Mouse (Mus musculus): Measurements from ENCODE around the gene Spef2. TPM values are rescaled to one million over a fixed set of nuclear protein-coding genes. Genes with fewer than 3 reads are reported as not detected.
"Not testable (repeated sequence)": the region's sequence is repeated elsewhere in the genome, so short reads cannot be mapped to it uniquely, and the experiment has no call there.

Gene Spef2
- polyA plus RNA-seq, 1 experiment from 2014 or later, result 2.0 TPM

GRCm38 (mm10) chr15:9571896-9572295 lies 176.8 kb downstream of the Spef2 start:
- Histone ChIP-seq H3K27me3 (replicated peaks; ENCODE audit: control insufficient read depth, insufficient read depth, low read length) (no peaks in the 10 kb centered on the region), H3K4me1 (ENCODE audit: control insufficient read depth, insufficient read depth, low read depth, low read length) (no peaks in the 10 kb centered on the region), H3K4me2 (ENCODE audit: low read length) (no peak overlapping the region), H3K9me3 (ENCODE audit: control insufficient read depth, low read length) (no peaks in the 10 kb centered on the region), H3K9ac (ENCODE audit: low read depth, low read length) (no peak overlapping the region), H3K36me3 (ENCODE audit: control insufficient read depth, insufficient read depth, low read length) (no peaks in the 10 kb centered on the region), H3K27ac (ENCODE audit: low read depth, low read length) (no peak overlapping the region), H3K4me3 (ENCODE audit: low read length) (no peak overlapping the region)
- 91% methylated on average over 2 of the region's 2 CpGs for WGBS
- ATAC-seq, result no peak

DNA sequence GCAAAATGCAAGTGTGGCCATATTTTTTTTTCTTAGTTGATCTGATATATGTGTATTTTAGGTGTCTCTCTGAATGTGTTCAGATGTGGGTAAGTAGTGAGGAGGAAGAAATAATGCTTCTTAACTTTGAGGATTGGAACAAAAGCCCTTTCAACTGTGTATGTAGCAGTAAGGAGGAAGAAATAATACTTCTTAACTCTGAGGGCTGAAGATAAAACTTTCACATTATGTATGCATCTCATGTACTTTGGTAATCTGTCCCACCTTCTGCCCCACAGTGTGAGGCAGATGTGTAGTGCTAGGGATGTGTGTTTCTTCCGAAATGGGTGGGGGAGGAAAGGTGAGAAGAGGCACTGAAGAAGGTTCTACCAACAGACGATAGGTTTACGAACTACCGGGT lies 181.4 kb downstream of the Spef2 start:
- Histone ChIP-seq H3K9ac (ENCODE audit: low read depth, low read length) (no peak overlapping the region), H3K36me3 (ENCODE audit: control insufficient read depth, insufficient read depth, low read length) (no peaks in the 10 kb centered on the region), H3K4me3 (ENCODE audit: low read length) (no peak overlapping the region), H3K4me2 (ENCODE audit: low read length) (no peak overlapping the region), H3K27ac (ENCODE audit: low read depth, low read length) (no peak overlapping the region), H3K4me1 (ENCODE audit: control insufficient read depth, insufficient read depth, low read depth, low read length) (no peaks in the 10 kb centered on the region), H3K9me3 (ENCODE audit: control insufficient read depth, low read length) (no peaks in the 10 kb centered on the region), H3K27me3 (replicated peaks; ENCODE audit: control insufficient read depth, insufficient read depth, low read length) (no peaks in the 10 kb centered on the region)
- 94% methylated on average over 4 of the region's 4 CpGs for WGBS
- ATAC-seq, result no peak

DNA sequence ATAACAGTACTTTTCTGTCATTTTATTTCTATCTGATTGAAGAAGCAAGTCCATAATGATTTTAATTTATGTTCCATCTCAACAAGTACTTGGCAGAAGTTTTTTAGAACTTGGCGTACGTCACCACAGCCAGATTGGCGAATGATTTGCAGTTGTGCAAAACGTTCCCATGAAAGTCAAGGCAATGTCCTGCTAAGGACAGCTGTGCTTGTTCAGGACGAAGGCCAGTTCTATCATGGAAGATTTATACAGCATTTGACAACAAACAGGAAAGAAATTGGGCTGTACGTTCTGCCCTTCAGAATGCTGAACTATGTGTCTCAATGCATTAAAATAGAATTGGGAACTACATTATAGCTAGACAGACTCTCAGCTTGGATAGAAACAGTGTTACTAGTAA lies 183.3 kb downstream of the Spef2 start:
- no peak overlapping the region for H3K9ac ChIP-seq (ENCODE audit: low read depth, low read length)
- no peaks in the 10 kb centered on the region for H3K27me3 ChIP-seq (replicated peaks; ENCODE audit: control insufficient read depth, insufficient read depth, low read length)
- 77% methylated on average over 6 of the region's 6 CpGs for WGBS
- H3K4me1 ChIP-seq (ENCODE audit: control insufficient read depth, insufficient read depth, low read depth, low read length), result no peaks in the 10 kb centered on the region
- H3K27ac ChIP-seq (ENCODE audit: low read depth, low read length), result no peak overlapping the region
- H3K4me3 ChIP-seq (ENCODE audit: low read length), result no peak overlapping the region
- H3K36me3 ChIP-seq (ENCODE audit: control insufficient read depth, insufficient read depth, low read length), result no peaks in the 10 kb centered on the region
- no peaks in the 10 kb centered on the region for H3K9me3 ChIP-seq (ENCODE audit: control insufficient read depth, low read length)
- ATAC-seq, result no peak
- H3K4me2 ChIP-seq (ENCODE audit: low read length), result no peak overlapping the region

DNA sequence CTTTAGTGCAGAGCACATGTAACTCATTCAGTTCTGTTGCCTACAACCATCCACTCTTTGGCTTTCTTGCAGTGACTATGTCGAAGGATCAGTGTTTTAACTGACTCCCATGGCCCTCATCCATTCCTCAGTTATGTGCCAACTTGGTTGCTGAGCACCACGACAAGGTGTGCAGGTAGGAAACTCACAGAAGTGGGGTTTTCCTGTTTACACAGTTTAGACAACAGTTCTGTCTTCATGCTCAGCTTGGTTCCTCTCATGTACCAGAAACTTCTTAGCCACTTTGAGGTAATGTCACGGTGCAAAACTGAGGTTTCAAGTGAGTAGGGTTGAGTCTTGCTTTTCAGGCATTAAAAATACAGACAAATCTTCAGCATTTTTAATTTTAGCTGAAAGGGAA lies 184.5 kb downstream of the Spef2 start:
- Histone ChIP-seq H3K9me3 (ENCODE audit: control insufficient read depth, low read length) (no peaks in the 10 kb centered on the region), H3K36me3 (ENCODE audit: control insufficient read depth, insufficient read depth, low read length) (no peaks in the 10 kb centered on the region), H3K4me1 (ENCODE audit: control insufficient read depth, insufficient read depth, low read depth, low read length) (no peaks in the 10 kb centered on the region), H3K27me3 (replicated peaks; ENCODE audit: control insufficient read depth, insufficient read depth, low read length) (no peaks in the 10 kb centered on the region), H3K4me3 (ENCODE audit: low read length) (no peak overlapping the region), H3K27ac (ENCODE audit: low read depth, low read length) (no peak overlapping the region), H3K4me2 (ENCODE audit: low read length) (no peak overlapping the region), H3K9ac (ENCODE audit: low read depth, low read length) (no peak overlapping the region)
- 79% methylated on average over 3 of the region's 3 CpGs for WGBS
- ATAC-seq, result no peak

DNA sequence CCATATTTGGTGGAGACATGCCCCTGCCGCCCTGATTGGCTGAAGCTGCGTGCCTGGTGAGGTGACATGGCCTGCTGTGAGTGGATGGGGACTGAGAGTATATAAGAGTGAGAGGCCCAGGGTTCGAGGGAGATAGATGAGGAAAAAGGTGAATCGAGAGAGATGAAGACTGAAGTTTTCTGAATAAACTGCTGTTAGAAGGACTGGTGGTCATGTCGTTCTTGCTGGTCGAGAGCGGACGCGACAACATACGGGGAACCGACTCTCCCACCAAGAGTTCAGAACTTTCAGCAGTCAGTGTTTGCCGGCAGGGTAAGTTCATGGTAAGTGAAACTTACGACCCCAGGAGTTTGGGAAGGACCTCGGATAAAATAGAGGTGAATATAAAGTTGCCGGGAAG lies 191.4 kb downstream of the Spef2 start:
- not testable (repeated sequence) for H3K4me2 ChIP-seq (ENCODE audit: low read length); H3K9ac ChIP-seq (ENCODE audit: low read depth, low read length); H3K36me3 ChIP-seq (ENCODE audit: control insufficient read depth, insufficient read depth, low read length); ATAC-seq; H3K27ac ChIP-seq (ENCODE audit: low read depth, low read length); H3K27me3 ChIP-seq (replicated peaks; ENCODE audit: control insufficient read depth, insufficient read depth, low read length); H3K9me3 ChIP-seq (ENCODE audit: control insufficient read depth, low read length); H3K4me1 ChIP-seq (ENCODE audit: control insufficient read depth, insufficient read depth, low read depth, low read length); H3K4me3 ChIP-seq (ENCODE audit: low read length)
- 91% methylated on average over 14 of the region's 15 CpGs for WGBS

DNA sequence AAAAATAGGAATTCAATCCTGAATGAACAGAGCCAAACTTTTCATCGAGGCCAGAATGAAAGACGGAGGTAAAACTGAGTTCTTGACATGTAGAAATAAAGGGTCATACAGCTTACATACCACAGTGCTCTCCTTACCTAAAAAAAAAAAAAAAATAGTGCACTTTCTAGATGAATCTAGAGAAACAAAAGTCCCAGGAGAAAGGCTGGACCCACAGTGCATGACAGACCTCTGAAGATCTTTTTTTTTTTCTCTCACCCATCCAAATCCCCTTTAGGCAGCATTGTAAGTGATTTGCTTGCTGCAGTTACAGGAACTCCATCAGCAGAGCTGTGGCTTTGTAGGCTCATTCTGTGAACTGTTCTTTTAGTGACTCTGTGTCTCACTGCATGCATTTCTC lies 199.7 kb downstream of the Spef2 start:
- Histone ChIP-seq H3K9ac (ENCODE audit: low read depth, low read length) (no peak overlapping the region), H3K27me3 (replicated peaks; ENCODE audit: control insufficient read depth, insufficient read depth, low read length) (no peaks in the 10 kb centered on the region), H3K4me2 (ENCODE audit: low read length) (no peak overlapping the region), H3K4me1 (ENCODE audit: control insufficient read depth, insufficient read depth, low read depth, low read length) (no peaks in the 10 kb centered on the region), H3K27ac (ENCODE audit: low read depth, low read length) (no peak overlapping the region), H3K4me3 (ENCODE audit: low read length) (no peak overlapping the region), H3K36me3 (ENCODE audit: control insufficient read depth, insufficient read depth, low read length) (no peaks in the 10 kb centered on the region), H3K9me3 (ENCODE audit: control insufficient read depth, low read length) (no peaks in the 10 kb centered on the region)
- 91% methylated on average over 2 of the region's 2 CpGs for WGBS
- ATAC-seq, result no peak

DNA sequence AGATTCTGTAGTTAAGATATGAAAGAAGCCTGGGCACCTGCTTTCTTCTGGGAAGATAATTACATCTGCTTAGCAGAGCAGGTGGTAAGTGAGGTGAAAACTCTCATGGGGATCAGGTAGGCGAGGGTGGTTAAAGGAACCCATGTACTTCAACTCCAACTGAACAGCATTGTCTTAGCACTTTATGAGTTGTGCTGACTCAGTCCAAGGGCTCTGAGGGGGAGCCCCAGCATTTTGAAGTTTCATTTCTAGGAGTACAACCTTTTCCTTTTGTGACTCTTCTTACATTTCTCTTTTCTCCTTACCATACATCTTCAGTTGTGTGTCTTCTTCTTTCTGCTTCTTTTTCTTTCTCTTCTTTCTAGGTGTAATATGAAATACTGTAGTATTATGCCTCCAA lies 213.5 kb downstream of the Spef2 start:
- Histone ChIP-seq H3K9ac (ENCODE audit: low read depth, low read length) (no peak overlapping the region), H3K36me3 (ENCODE audit: control insufficient read depth, insufficient read depth, low read length) (no peaks in the 10 kb centered on the region), H3K27me3 (replicated peaks; ENCODE audit: control insufficient read depth, insufficient read depth, low read length) (no peaks in the 10 kb centered on the region), H3K27ac (ENCODE audit: low read depth, low read length) (no peak overlapping the region), H3K9me3 (ENCODE audit: control insufficient read depth, low read length) (no peaks in the 10 kb centered on the region), H3K4me1 (ENCODE audit: control insufficient read depth, insufficient read depth, low read depth, low read length) (no peaks in the 10 kb centered on the region), H3K4me3 (ENCODE audit: low read length) (no peak overlapping the region), H3K4me2 (ENCODE audit: low read length) (no peak overlapping the region)
- 85% methylated on average over 1 of the region's 1 CpGs for WGBS
- no peak for ATAC-seq

DNA sequence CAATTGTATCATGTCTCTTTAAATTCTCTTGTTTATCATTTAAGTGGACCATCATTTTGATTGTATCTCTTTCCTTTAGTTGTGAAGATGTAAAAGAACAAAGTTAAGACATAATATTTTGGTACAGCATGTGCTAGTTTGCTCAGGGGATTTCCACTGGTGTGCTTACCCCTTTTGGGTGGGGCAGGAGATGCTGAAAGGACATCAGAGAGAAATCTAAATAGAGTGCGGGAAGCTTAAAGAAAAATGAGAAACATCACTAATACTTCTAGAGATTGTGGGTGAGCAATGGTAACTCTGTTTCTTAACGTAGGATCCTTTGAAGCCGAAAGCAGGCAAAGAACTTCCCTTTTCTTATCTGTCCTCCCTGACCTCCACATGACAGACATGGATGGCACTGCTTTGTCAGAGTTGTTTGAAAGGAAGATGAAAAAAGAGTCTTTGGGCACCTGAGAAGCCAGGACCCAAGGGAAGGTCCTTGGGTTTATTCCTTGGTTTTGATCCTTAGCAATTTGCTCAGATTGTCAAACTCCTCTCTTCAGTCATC lies 215.2 kb downstream of the Spef2 start:
- Histone ChIP-seq H3K27ac (ENCODE audit: low read depth, low read length) (no peak overlapping the region), H3K4me1 (ENCODE audit: control insufficient read depth, insufficient read depth, low read depth, low read length) (no peaks in the 10 kb centered on the region), H3K4me2 (ENCODE audit: low read length) (no peak overlapping the region), H3K9ac (ENCODE audit: low read depth, low read length) (no peak overlapping the region), H3K4me3 (ENCODE audit: low read length) (no peak overlapping the region), H3K9me3 (ENCODE audit: control insufficient read depth, low read length) (no peaks in the 10 kb centered on the region), H3K27me3 (replicated peaks; ENCODE audit: control insufficient read depth, insufficient read depth, low read length) (no peaks in the 10 kb centered on the region), H3K36me3 (ENCODE audit: control insufficient read depth, insufficient read depth, low read length) (no peaks in the 10 kb centered on the region)
- 92% methylated on average over 3 of the region's 3 CpGs for WGBS
- ATAC-seq, result no peak

- Histone ChIP-seq H3K4me1 (ENCODE audit: control insufficient read depth, insufficient read depth, low read depth, low read length) (no peaks in the 10 kb centered on the region), H3K9ac (ENCODE audit: low read depth, low read length) (no peak within 1 kb of the TSS), H3K36me3 (ENCODE audit: control insufficient read depth, insufficient read depth, low read length) (no peaks in the 10 kb centered on the region), H3K9me3 (ENCODE audit: control insufficient read depth, low read length) (no peaks in the 10 kb centered on the region), H3K27me3 (replicated peaks; ENCODE audit: control insufficient read depth, insufficient read depth, low read length) (no peaks in the 10 kb centered on the region), H3K4me2 (ENCODE audit: low read length) (no peak within 1 kb of the TSS), H3K27ac (ENCODE audit: low read depth, low read length) (no peak within 1 kb of the TSS), H3K4me3 (ENCODE audit: low read length) (no peak within 1 kb of the TSS)
- ATAC-seq, result no peak
- WGBS, result 85% methylated on average over 4 of the region's 4 CpGs
These were observed 218.6 kb downstream of the Spef2 start, which contains the start of gene Il7r for GRCm38 (mm10) chr15:9530076-9530475. Il7r (minus strand) TSS chr15:9530176.

DNA sequence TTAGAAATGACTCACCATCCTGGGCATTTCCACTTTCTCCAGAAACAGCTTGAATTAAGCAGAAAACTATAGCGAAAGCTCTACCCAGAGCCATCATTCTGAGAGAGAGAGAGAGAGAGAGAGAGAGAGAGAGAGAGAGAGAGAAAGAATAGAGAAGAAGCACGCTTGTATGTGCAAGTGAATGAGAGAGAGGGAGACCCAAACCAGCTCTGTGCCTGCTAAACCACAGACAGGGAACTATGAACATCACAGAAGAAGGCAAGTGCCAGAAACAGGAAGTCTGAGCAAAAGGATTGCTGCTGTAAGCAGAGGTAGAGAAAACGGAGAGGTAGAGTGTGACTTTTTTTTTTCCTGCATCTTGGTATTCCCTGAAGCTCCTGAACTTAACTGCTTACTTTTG lies 219.0 kb downstream of the Spef2 start:
- Histone ChIP-seq H3K9me3 (ENCODE audit: control insufficient read depth, low read length) (no peaks in the 10 kb centered on the region), H3K4me2 (ENCODE audit: low read length) (no peak overlapping the region), H3K27me3 (replicated peaks; ENCODE audit: control insufficient read depth, insufficient read depth, low read length) (no peaks in the 10 kb centered on the region), H3K27ac (ENCODE audit: low read depth, low read length) (no peak overlapping the region), H3K9ac (ENCODE audit: low read depth, low read length) (no peak overlapping the region), H3K36me3 (ENCODE audit: control insufficient read depth, insufficient read depth, low read length) (no peaks in the 10 kb centered on the region), H3K4me3 (ENCODE audit: low read length) (no peak overlapping the region), H3K4me1 (ENCODE audit: control insufficient read depth, insufficient read depth, low read depth, low read length) (no peaks in the 10 kb centered on the region)
- no peak for ATAC-seq
- 83% methylated on average over 3 of the region's 3 CpGs for WGBS
